Mouse (Mus musculus) liver, embryonic 14.5 days (tissue): Measurements from ENCODE around the gene Agt.

Experiments
- CTCF ChIP-seq: IDR thresholded peaks from 2 replicates; pipeline ENCODE4 v1.5.1; 2016; ENCODE audit warnings: antibody characterized with exemption, low read depth, control low read depth
- EP300 ChIP-seq: IDR thresholded peaks from 2 replicates; pipeline ENCODE4 v1.6.1; 2016; ENCODE audit warnings: antibody characterized with exemption, low read depth

DNA sequence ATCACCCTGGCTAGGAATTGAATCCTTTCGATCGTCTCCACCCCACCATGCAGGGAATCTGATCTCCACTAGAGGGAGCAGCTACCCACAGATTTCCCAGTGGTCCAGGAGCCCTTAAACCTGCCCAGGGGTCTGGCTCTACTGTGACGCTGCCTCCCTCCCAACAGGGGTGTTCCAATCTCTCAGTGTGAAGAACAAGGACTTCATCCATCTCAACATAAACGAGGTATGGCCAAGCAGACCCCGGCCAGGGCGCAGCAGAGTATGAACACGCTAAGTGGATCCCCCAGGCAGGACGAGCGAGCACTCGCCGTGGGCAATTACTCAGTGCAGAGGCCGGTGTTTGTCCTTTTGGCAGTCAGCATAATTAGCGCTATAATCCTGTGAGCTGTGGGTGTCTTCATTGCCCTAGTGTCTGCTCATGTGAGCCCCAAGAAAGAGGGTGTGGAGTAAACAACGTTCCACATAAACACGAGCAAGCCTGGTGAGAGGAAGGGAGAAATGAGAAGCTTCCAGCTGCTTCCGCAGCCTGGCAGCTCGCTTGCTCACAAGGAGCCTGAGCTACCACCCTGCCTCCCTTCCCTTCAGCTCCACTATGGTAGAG is 47.9 kb upstream of the Agt start:
- TF ChIP-seq CTCF: peak; percentile 85
- TF ChIP-seq EP300: no peak
